Mouse (Mus musculus) kidney, postnatal 0 days (tissue): Measurements from ENCODE around the gene Olfr1411. TPM values are rescaled to one million over a fixed set of nuclear protein-coding genes. Genes with fewer than 3 reads are reported as not detected.

Experiments used
- ATAC-seq: fragments of 200-750 bp; cut with Nextera tagmentation; replicated peaks from 2 replicates; pipeline ENCODE4 v1.8.0; 2017; ENCODE audit warnings: low read depth, moderate number of reproducible peaks, moderate TSS enrichment, moderate library complexity; ENCODE audit not compliant: low FRiP score
- DNase-seq: peaks from one replicate; pipeline ENCODE4 v3.0.0-alpha.2; 2016; ENCODE audit warnings: low spot score
- H3K27ac ChIP-seq: fragments of 300-500 bp; sonication (generic); 2 replicates; pipeline ENCODE4 v1.5.1; 2014; ENCODE audit warnings: mild to moderate bottlenecking
- H3K27me3 ChIP-seq: fragments of 300-500 bp; sonication (generic); 2 replicates; pipeline ENCODE4 v1.6.1; 2014; ENCODE audit warnings: low read length, mixed read lengths; ENCODE audit not compliant: insufficient read depth
- H3K36me3 ChIP-seq: fragments of 300-500 bp; sonication (generic); 2 replicates; pipeline ENCODE4 v1.6.1; 2014; ENCODE audit warnings: low read length, mixed read lengths; ENCODE audit not compliant: insufficient read depth
- H3K4me1 ChIP-seq: fragments of 300-500 bp; sonication (generic); replicated peaks from 2 replicates; pipeline ENCODE4 v1.6.1; 2014; ENCODE audit warnings: antibody characterized with exemption, low read length, mixed read lengths; ENCODE audit not compliant: insufficient read depth
- H3K4me2 ChIP-seq: fragments of 300-500 bp; sonication (generic); 2 replicates; pipeline ENCODE4 v1.6.1; 2014; ENCODE audit warnings: mild to moderate bottlenecking, low read length, moderate library complexity, mixed read lengths
- H3K4me3 ChIP-seq: fragments of 300-500 bp; sonication (generic); replicated peaks from 2 replicates; pipeline ENCODE4 v1.5.1; 2014; ENCODE audit warnings: low read depth, low read length
- H3K9ac ChIP-seq: fragments of 300-500 bp; sonication (generic); 2 replicates; pipeline ENCODE4 v1.6.1; 2014; ENCODE audit warnings: low read depth, low read length
- H3K9me3 ChIP-seq: fragments of 300-500 bp; sonication (generic); replicated peaks from 2 replicates; pipeline ENCODE4 v1.6.1; 2016; ENCODE audit warnings: low read length, inconsistent platforms, mixed read lengths
- CTCF ChIP-seq: IDR thresholded peaks from 2 replicates; pipeline ENCODE4 v1.5.1; 2016; ENCODE audit warnings: antibody characterized with exemption, low read depth, mild to moderate bottlenecking, moderate library complexity
- WGBS: fragments of 180-500 bp; shearing (Covaris S2); extraction: QIAGEN DNeasy Blood & Tissue Kit; methylation state at CpG from one replicate; pipeline ENCODE4 v1.1.7; 2014; 5-methylcytosine and 5-hydroxymethylcytosine counted together
- polyA plus RNA-seq: library from polyadenylated mRNA; unstranded; fragments of >200 nt; fragmentation: Nextera tagmentation; extraction: Ambion mirVana; gene quantifications from 2 replicates; pipeline ENCODE4 v1.2.1, GENCODE M21; 2015

The Olfr1411 gene
- polyA plus RNA-seq, 1 experiment from 2014 or later, result not detected

DNA sequence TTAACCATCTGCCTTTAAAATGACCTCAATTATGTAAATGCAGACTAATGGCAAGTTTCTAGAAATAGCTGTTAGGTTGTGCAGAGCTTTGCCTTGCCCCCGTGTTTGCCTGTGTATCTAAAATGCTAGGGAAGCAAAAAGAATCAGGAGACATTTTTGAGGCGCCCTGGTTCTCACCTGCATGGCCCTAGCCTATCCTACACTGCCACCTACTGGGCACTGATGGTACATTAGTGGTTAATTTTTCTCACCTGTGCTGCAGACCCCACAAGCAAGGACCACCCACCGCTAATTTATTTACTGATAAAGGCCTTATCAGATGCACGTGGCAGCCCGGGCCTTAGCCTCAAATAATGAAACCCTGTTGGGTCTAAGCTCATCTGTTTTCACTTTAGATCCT is 16.8 kb downstream of the Olfr1411 start:
- Histone ChIP-seq H3K4me2 (no peak overlapping the region), H3K4me1 (no peaks in the 10 kb centered on the region), H3K36me3 (no peaks in the 10 kb centered on the region), H3K27ac (no peak overlapping the region), H3K9ac (no peak overlapping the region), H3K27me3 (no peaks in the 10 kb centered on the region), H3K9me3 (no peaks in the 10 kb centered on the region), H3K4me3 (no peak overlapping the region)
- peak; percentile 65 for DNase-seq
- ATAC-seq, result no peak
- peak; percentile 91 for TF ChIP-seq CTCF
- 4% methylated on average over 5 of the region's 5 CpGs for WGBS

DNA sequence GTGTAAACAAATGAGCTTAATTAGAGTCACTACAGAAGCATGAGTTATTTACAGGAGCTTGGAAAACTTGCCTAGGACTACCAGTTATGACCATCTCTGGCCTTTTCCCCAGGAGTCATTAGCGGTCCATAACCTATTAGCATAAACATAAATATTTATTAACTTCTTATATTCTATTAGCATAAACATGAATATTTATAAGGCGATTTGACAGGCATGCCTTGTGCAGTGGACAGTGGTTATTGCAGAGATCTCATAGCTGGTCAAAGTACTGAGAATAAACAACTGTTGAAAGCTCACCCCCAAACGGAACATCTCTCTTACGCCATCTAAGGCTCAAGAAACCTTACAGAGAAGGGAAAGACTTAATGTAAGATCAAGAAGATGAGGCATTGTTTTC is 19.0 kb downstream of the Olfr1411 start:
- ATAC-seq (no peak), DNase-seq (no peak)
- H3K9me3 ChIP-seq, result no peaks in the 10 kb centered on the region
- no peaks in the 10 kb centered on the region for H3K36me3 ChIP-seq
- H3K4me2 ChIP-seq, result no peak overlapping the region
- H3K4me1 ChIP-seq, result no peaks in the 10 kb centered on the region
- no peaks in the 10 kb centered on the region for H3K27me3 ChIP-seq
- WGBS, result 40% methylated on average over 4 of the region's 4 CpGs
- H3K9ac ChIP-seq, result no peak overlapping the region
- H3K27ac ChIP-seq, result no peak overlapping the region
- H3K4me3 ChIP-seq, result no peak overlapping the region
- no peak for TF ChIP-seq CTCF

- peak; percentile 80 for TF ChIP-seq CTCF
- no peak for ATAC-seq
- H3K4me2 ChIP-seq, result no peak overlapping the region
- no peak overlapping the region for H3K27ac ChIP-seq
- 9% methylated on average over 1 of the region's 1 CpGs for WGBS
- H3K9me3 ChIP-seq, result no peaks in the 10 kb centered on the region
- no peaks in the 10 kb centered on the region for H3K27me3 ChIP-seq
- no peak overlapping the region for H3K4me3 ChIP-seq
- H3K9ac ChIP-seq, result no peak overlapping the region
- DNase-seq, result peak; percentile 70
- no peaks in the 10 kb centered on the region for H3K36me3 ChIP-seq
- H3K4me1 ChIP-seq, result no peaks in the 10 kb centered on the region
Observed at GRCm38 (mm10) chr1:92614516-92614915, 20.3 kb downstream of the Olfr1411 start.

DNA sequence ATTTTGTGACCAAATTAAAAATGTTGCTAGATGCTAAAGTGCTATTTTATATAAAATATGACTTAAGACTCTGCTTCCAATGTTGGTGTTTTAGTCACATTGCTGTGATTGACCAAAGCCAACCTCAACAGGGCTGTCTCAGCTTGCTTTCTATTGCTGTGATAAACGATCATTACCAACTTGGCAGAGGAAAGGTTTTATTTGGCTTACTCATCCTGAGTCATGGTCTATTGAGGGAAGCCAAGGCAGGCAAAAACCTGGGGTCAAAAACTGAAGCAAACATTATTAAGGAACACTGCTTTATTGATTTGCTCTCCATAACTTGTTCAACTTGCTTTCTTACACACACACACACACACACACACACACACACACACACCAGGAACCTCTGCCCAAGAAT is 21.8 kb downstream of the Olfr1411 start:
- Histone ChIP-seq H3K4me2 (no peak overlapping the region), H3K4me3 (no peak overlapping the region), H3K36me3 (no peaks in the 10 kb centered on the region), H3K9me3 (no peaks in the 10 kb centered on the region), H3K27ac (no peak overlapping the region), H3K27me3 (no peaks in the 10 kb centered on the region), H3K4me1 (no peaks in the 10 kb centered on the region), H3K9ac (no peak overlapping the region)
- 70% methylated on average over 1 of the region's 1 CpGs for WGBS
- ATAC-seq (no peak), DNase-seq (no peak)
- TF ChIP-seq CTCF, result no peak

DNA sequence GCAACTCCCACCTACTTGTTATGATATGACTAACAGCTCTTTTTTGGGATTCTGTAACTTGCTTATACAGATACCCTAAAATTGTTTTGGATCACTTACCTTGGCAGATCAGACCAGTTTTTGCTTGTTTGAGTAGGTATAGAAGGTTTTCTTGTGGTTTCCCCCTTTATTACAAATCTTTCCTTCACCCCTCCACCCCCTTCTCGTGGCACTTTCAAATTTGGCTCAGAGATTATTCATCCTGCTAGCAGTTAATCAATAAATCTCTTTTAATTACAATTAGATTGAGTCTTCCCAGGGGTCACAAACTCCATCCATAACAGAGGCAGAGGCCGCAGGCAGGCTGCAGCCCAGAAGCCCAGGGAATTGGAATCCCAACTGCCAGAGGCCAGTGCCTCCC is 23.3 kb downstream of the Olfr1411 start, which contains the start of gene Olfr12:
Olfr12 (plus strand) TSS at position 301 of the 400 bp plus-strand sequence.
- H3K36me3 ChIP-seq, result no peaks in the 10 kb centered on the region
- 53% methylated on average over 2 of the region's 2 CpGs for WGBS
- no peaks in the 10 kb centered on the region for H3K9me3 ChIP-seq
- H3K4me1 ChIP-seq, result no peaks in the 10 kb centered on the region
- H3K4me2 ChIP-seq, result no peak within 1 kb of the TSS
- no peak within 1 kb of the TSS for H3K9ac ChIP-seq
- H3K4me3 ChIP-seq, result no peak within 1 kb of the TSS
- no peak for TF ChIP-seq CTCF
- DNase-seq (no peak), ATAC-seq (no peak)
- H3K27ac ChIP-seq, result no peak within 1 kb of the TSS
- no peaks in the 10 kb centered on the region for H3K27me3 ChIP-seq

DNA sequence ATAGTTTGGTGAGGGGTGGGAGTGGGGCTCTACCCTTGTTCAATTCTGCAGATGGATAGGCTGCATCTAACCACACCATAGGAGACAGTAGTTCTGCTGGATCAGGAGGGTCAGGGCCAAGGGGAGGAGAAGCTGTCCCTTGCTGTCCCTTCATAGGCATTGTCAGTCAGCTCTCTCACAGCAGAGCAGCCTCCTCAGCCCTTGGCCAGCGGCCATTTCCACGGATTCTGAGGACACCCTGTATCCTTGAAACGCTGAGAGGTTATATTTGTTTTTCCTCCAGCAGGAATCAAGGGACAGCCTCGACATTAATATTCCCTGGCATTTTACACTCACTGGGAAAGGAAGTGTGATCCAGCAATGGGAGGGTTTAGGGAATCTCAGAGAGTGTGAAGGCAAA is 24.1 kb downstream of the Olfr1411 start:
- Histone ChIP-seq H3K4me3 (no peak overlapping the region), H3K27me3 (no peaks in the 10 kb centered on the region), H3K4me1 (no peaks in the 10 kb centered on the region), H3K9ac (no peak overlapping the region), H3K36me3 (no peaks in the 10 kb centered on the region), H3K27ac (no peak overlapping the region), H3K4me2 (no peak overlapping the region), H3K9me3 (no peaks in the 10 kb centered on the region)
- WGBS, result 48% methylated on average over 4 of the region's 4 CpGs
- no peak for DNase-seq
- TF ChIP-seq CTCF, result no peak
- ATAC-seq, result no peak

DNA sequence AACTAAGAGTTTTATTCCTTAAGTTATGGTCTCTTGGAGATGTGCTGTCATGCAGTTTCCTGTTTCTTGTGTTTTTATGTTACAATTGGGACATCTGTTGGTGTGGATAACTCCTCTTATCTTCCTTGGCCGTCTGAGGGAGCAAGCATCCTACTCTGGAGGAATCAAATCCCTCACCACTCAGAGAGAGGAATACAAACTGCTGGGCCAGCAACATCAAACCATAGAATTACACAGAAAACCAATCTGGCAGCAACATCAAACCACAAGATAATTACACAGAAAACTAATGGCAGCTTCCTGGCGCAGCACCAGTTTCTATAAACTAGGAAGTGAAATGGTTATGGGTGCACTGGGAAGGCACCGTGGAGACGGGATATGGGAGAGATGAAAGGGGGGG is 34.0 kb downstream of the Olfr1411 start:
- H3K9me3 ChIP-seq, result no peaks in the 10 kb centered on the region
- no peaks in the 10 kb centered on the region for H3K4me1 ChIP-seq
- no peak overlapping the region for H3K9ac ChIP-seq
- WGBS, result 61% methylated on average over 4 of the region's 4 CpGs
- H3K27ac ChIP-seq, result no peak overlapping the region
- no peak overlapping the region for H3K4me3 ChIP-seq
- no peak overlapping the region for H3K4me2 ChIP-seq
- peak; percentile 68 for DNase-seq
- no peaks in the 10 kb centered on the region for H3K27me3 ChIP-seq
- TF ChIP-seq CTCF, result no peak
- ATAC-seq, result no peak
- no peaks in the 10 kb centered on the region for H3K36me3 ChIP-seq
